In genomic region chr10:18210726-18211125, GRCm38 (mm10) we compare ENCODE assay signal across 8 mouse cellular contexts. TPM values are rescaled to one million over a fixed set of nuclear protein-coding genes. Genes with fewer than 3 reads are reported as not detected.
DNase-seq lines count a peak whose midpoint lies in the region; ATAC-seq and TF ChIP-seq lines count a peak whose summit lies in the region.

Ect2l (minus strand) TSS chr10:18210890.

- no peak within 1 kb of the TSS for H3K9ac ChIP-seq in heart, postnatal 0 days (replicated peaks; ENCODE audit: low read depth, low read length)
- H3K9ac ChIP-seq in midbrain, embryonic 12.5 days (replicated peaks): no peak within 1 kb of the TSS

- H3K27ac ChIP-seq in heart, postnatal 0 days (ENCODE audit: low read depth): no peak within 1 kb of the TSS
- H3K27ac ChIP-seq in midbrain, embryonic 12.5 days (replicated peaks): no peak within 1 kb of the TSS

- no peaks in the 10 kb centered on the region for H3K9me3 ChIP-seq in heart, postnatal 0 days (replicated peaks; ENCODE audit: control insufficient read depth, low read length)
- H3K9me3 ChIP-seq in midbrain, embryonic 12.5 days: no peaks in the 10 kb centered on the region

- peaks cover 6% of the 10 kb centered on the region; the same call in 1 of the 2 replicates for H3K4me1 ChIP-seq in heart, postnatal 0 days (ENCODE audit: control insufficient read depth, insufficient read depth)
- H3K4me1 ChIP-seq in midbrain, embryonic 12.5 days: peaks cover 3% of the 10 kb centered on the region

- ATAC-seq in CD4-positive, CD25-positive, alpha-beta regulatory T cell, adult 4 months: peak; percentile 90
- peak; percentile 82 for ATAC-seq in heart, postnatal 0 days (ENCODE audit: insufficient read depth, low read depth)
- ATAC-seq in midbrain, embryonic 12.5 days (ENCODE audit: low FRiP score, low read depth): peak; percentile 54

- H3K4me3 ChIP-seq in heart, postnatal 0 days (ENCODE audit: low read depth, low read length): no peak within 1 kb of the TSS
- no peak within 1 kb of the TSS for H3K4me3 ChIP-seq in midbrain, embryonic 12.5 days

- no peak for TF ChIP-seq EP300 in heart, postnatal 0 days (IDR thresholded peaks at IDR 0.05; ENCODE audit: low read depth)

- peak; percentile 85 for TF ChIP-seq CTCF in heart, postnatal 0 days (IDR thresholded peaks at IDR 0.05; ENCODE audit: low read depth)

- H3K4me2 ChIP-seq in heart, postnatal 0 days (ENCODE audit: low read depth, low read length): peak within 1 kb of the TSS; percentile 35; the same call in 1 of the 2 replicates
- H3K4me2 ChIP-seq in midbrain, embryonic 12.5 days (replicated peaks): peak within 1 kb of the TSS; percentile 16; the same call in 1 of the 2 replicates

- H3K27me3 ChIP-seq in heart, postnatal 0 days (ENCODE audit: control insufficient read depth, insufficient read depth, low read length): no peaks in the 10 kb centered on the region
- 0 out of 2 replicates have a peak, but pooled peaks cover 3% of the 10 kb centered on the region for H3K27me3 ChIP-seq in midbrain, embryonic 12.5 days

- H3K36me3 ChIP-seq in heart, postnatal 0 days (replicated peaks; ENCODE audit: control insufficient read depth, insufficient read depth, low read length): no peaks in the 10 kb centered on the region
- H3K36me3 ChIP-seq in midbrain, embryonic 12.5 days: no peaks in the 10 kb centered on the region

- 4% methylated on average over 11 of the region's 11 CpGs for WGBS in heart, postnatal 0 days
- 17% methylated on average over 11 of the region's 11 CpGs for whole genome bisulfite sequencing in midbrain, embryonic 12.5 days

- DNase-seq in adrenal gland, postnatal 10 days: peak; percentile 46
- DNase-seq in adrenal gland, postnatal 4 days (ENCODE audit: low spot score in 2 of 2): no peak
- peak; percentile 75 for DNase-seq in embryo, embryonic 10.5 days (ENCODE audit: low spot score)
- peak; percentile 48 for DNase-seq in heart, postnatal 0 days (ENCODE audit: low spot score)
- peak; percentile 43 to 73 for DNase-seq in kidney, postnatal 36 days
- peak; percentile 30 to 32 for DNase-seq in thymus, postnatal 36 days

RNA-seq across cellular contexts. Expression of gene Ect2l, which starts in this region (rescaled TPM):
- not detected for total RNA-seq in adrenal gland, postnatal 10 days (2021)
- total RNA-seq in adrenal gland, postnatal 4 days (2021): under 1 TPM in 1 of 2 experiments, not detected in 1; 0.31 TPM
- 1 to 10 TPM; 1.2 to 1.7 TPM for polyA plus RNA-seq in CD4-positive, CD25-positive, alpha-beta regulatory T cell, adult 4 months (2017; shearing (Covaris generic))
- total RNA-seq in heart, postnatal 0 days (2014; rRNA removed; ENCODE audit: low replicate concordance): not detected in 2 replicates
- 0.47 and 0.60 TPM in 2 replicates for polyA plus RNA-seq in heart, postnatal 0 days (2015; fragmentation: Nextera tagmentation; extraction: Ambion mirVana)
- polyA plus RNA-seq in midbrain, embryonic 12.5 days (2016; fragmentation: Nextera tagmentation; extraction: Ambion mirVana): 0.37 and 0.84 TPM in 2 replicates

Comparison
In these comparisons a context has a peak if more than half of its experiments do, and no peak if none do; other contexts are left out.
1. Peak in DNase-seq in adrenal gland, postnatal 10 days; RNA of the gene not detected or under 1 TPM.
2. Peak in DNase-seq, ATAC-seq and H3K4me2 ChIP-seq in heart, postnatal 0 days; RNA of the gene not detected or under 1 TPM.
3. Peak in ATAC-seq and H3K4me2 ChIP-seq in midbrain, embryonic 12.5 days; RNA of the gene not detected or under 1 TPM.
4. DNase-seq: peak in embryo, embryonic 10.5 days (single experiment), kidney, postnatal 36 days (2 of 2) and thymus, postnatal 36 days (2 of 2); none in adrenal gland, postnatal 4 days (0 of 2).
5. Peak in every context shown above with its lines, with median percentiles within 50 percentile points of each other: ATAC-seq.